Mouse (Mus musculus) ES-CJ7 (cell line): Measurements from ENCODE around the gene Dhx36.

Experiments used
- DNase-seq: peaks from one replicate; pipeline ENCODE4 v3.0.0; 2011; ENCODE audit warnings: low read depth, low spot score

Gene Dhx36

DNA sequence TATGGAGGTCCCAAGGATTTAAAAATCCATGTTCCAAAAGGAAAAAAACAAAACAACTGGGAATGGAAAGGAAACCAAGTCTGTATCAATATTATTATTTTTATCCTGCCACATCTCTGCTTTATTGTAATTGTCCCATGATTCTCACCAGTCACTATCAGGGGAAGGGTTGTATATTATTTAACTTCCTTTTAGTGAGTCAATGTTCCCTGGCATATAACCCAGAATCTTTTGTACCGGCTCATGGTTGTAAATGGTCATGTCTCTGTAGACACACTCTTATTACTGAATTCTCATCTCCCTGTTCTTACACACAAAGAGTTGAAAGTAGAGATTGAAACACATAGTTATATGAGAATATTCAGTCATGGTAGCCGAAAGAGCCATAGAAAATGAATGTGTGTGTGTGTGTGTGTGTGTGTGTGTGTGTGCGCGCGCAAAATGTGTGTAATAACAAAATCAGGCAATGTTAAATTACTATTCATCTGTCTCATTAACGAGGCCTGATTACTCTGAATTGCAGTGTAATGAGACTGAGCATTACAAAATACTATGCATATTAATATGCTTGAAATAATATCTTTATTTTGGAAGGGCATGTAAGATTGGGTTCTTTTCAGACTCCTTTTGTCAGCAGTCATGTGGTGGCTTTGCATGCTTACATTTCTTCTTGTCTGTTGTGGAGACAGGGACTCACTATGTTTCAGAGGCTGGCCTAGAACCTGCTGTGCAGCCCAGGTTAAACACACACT lies 88.2 kb downstream of the Dhx36 start:
- no peak for DNase-seq
